Mouse (Mus musculus) adrenal gland, adult 18-20 months (tissue): ENCODE results near the gene Psma7. TPM values are rescaled to one million over a fixed set of nuclear protein-coding genes. Genes with fewer than 3 reads are reported as not detected.

ENCODE experiments used
- DNase-seq, 2 experiments: peaks; one replicate each; pipeline ENCODE4 v3.0.0; 2021 to 2022; ENCODE audit warnings: low spot score in 2 of 2
- total RNA-seq, 2 experiments: library from RNA; stranded (reverse); gene quantifications; 1 replicate in 1 of 2; 2 replicates in 1 of 2; pipeline ENCODE4 v1.2.3; 2021

The Psma7 gene
- total RNA-seq, 2 experiments from 2014 or later: 207 to 235 TPM

DNA sequence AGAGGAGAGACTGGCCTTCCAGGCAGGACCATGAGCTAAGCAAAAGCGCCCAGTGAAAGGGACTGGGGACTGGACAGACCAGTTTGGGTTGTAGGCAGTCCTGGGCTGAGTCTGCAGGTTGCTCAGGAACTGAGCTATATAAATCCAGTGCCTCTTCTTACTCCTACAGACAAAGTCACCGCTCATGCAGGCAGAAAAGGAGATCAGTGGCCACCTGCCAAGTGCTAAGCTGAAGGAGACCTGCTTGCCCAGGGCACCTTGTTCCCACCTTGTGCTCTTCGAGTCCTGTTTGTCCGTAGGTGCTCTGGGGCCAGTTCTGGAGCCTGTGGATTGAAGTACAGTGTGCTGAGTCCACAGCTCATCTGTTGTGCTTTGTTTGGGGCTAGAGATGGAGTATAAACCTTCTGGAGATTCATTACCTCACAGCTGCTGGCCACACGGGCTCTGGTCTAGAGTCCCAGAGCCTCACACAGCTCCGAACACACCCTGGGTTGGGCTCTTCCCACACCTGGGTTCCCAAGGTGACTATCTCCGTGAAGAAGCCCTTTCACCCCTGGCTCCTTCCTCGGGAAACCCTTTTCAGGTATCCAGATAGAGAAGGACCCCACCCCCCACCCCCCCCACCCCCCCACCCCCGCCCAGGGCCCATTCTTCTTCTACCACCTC is 35.7 kb downstream of the Psma7 start:
- DNase-seq: no peak

- no peak for DNase-seq
These were observed 36.4 kb downstream of the Psma7 start for GRCm38 (mm10) chr2:180005656-180006351.

DNA sequence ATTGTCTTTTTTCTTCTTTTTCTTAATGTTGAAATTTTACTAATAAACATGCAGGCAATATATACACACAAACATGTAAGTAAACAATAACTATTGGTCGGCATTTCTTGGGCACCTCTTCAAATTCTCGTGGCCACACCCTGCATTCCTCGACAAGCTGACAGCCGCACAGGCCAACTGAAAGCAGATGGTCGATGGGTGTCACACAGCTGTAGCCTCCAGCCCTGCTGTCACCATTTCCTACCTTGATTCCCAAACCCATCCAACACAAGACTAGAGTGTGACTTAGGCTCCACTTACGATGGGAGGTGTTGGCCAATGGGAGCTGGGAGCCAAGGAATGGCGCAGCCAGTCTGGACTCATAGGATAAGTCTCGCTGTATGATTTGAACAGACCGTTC is 40.6 kb downstream of the Psma7 start:
- DNase-seq: no peak

DNA sequence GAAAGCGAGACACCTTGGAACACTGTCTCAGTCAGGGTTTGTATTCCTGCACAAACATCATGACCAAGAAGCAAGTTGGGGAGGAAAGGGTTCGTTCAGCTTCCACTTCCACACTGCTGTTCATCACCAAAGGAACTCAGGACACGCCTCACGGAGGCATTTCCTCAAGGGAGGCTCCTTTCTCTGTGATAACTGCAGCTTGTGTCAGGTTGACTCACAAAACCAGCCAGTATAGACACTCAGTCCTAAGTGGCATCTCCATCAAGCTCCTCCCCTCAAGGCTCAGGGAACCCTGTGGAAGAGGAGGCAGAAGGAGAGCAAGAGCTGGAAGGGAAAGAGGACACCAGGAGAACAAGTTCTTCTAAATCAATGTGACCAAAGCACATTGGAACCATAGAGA is 43.8 kb downstream of the Psma7 start:
- no peak for DNase-seq

DNA sequence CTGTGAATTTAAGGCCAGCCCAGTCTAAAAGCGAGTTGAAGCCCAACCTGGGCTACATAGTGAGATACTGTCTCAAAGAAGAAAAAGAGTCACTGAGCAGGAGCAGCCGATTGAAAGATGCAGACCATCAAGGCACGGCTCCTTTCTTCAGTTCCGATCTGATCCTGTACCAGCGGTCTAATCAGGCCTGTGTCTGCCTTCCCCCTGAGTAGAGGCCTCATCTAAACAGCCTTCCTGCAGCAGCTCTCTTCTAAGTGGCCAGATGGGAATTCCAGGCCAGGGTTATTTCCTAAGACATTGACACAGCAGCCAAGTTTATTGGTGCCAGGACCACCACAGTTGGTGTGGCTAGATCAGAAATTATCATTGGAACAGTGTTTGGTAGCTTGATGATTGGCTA is 49.2 kb downstream of the Psma7 start:
- DNase-seq: no peak

DNA sequence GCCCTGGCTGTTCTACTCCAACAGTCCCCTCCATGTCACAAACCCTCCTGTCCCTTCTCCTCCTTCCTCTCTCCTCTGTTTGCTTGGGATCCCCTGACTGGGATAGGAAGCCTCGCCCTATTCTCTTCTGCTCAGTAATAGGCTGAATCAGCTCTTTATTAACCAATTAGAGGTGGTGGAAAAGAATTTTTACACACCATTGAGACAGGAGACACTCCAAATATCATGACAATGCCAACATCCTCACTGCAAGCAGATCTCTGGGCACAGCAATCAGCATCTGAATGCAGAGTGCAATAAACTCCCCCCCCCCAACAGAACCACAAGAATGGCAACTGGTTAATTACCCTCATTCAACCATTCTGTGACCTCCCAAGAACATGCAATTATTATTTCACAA is 53.1 kb downstream of the Psma7 start:
- no peak for DNase-seq

GRCm38 (mm10) chr2:179986437-179987022 is 55.7 kb downstream of the Psma7 start:
- no peak for DNase-seq

Other genes starting within 250 kb of the Psma7 start
- 10 to 100 TPM; 17.2 to 19.9 TPM for gene Taf4, start 65.8 kb downstream of the Psma7 start, total RNA-seq
- gene Lsm14b, start 17.4 kb downstream of the Psma7 start, total RNA-seq: 10 to 100 TPM; 35.9 to 44.5 TPM
- 10 to 100 TPM in 1 of 2 experiments, 1 to 10 TPM in 1; 4.9 to 13.5 TPM for gene Ss18l1, start 76 bp upstream of the Psma7 start, total RNA-seq
- 10 to 100 TPM; 14.6 to 15.3 TPM for gene Mtg2, start 28.2 kb upstream of the Psma7 start, total RNA-seq
- under 1 TPM in 1 of 2 experiments, not detected in 1; 0.10 TPM for gene Hrh3, start 62.1 kb upstream of the Psma7 start, total RNA-seq
- gene Osbpl2, start 76.9 kb upstream of the Psma7 start, total RNA-seq: 10 to 100 TPM; 36.9 to 37.5 TPM
- 100 to 1,000 TPM; 179 to 198 TPM for gene Adrm1, start 129.1 kb upstream of the Psma7 start, total RNA-seq
- gene Lama5, start 183.4 kb upstream of the Psma7 start, total RNA-seq: 10 to 100 TPM; 31.5 to 61.3 TPM
- 100 to 1,000 TPM; 777 to 810 TPM for gene Rps21, start 214.9 kb upstream of the Psma7 start, total RNA-seq
- 10 to 100 TPM; 12.1 to 15.6 TPM for gene Cables2, start 231.1 kb upstream of the Psma7 start, total RNA-seq
- not detected for gene Rbbp8nl, start 247.4 kb upstream of the Psma7 start, total RNA-seq